Mouse (Mus musculus): ENCODE measurements around the gene Atp2c1.
A peak's percentile ranks its signal among the peaks of the same experiment; 100 is the strongest.

Gene Atp2c1

GRCm38 (mm10) chr9:105484338-105485084 is 42.6 kb downstream of the Atp2c1 start:
- peak; percentile 94 for DNase-seq

- no peak for DNase-seq
These were observed 43.2 kb downstream of the Atp2c1 start for GRCm38 (mm10) chr9:105483880-105484279.

- DNase-seq: no peak
These were observed 44.2 kb downstream of the Atp2c1 start for GRCm38 (mm10) chr9:105482715-105483510.

- no peak for DNase-seq
These were observed 45.0 kb downstream of the Atp2c1 start for GRCm38 (mm10) chr9:105482070-105482469.

DNA sequence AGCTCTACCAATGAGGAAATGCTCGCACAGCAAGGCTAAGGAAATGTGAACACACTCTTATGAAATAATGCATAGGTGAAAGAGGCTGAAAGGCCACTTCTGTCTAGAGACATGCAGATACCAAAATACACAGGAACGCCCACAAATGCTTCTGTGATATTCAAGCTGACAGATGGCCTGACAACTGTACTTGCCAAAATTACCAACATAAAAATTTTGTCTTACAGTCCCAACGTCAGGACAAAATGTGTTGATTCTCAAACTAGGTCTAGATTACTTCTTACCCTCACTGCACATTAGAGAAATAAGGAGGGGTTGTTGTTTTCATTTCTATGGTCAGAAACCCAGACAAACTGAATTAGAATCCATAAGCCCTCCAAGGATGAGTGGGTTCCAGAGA is 51.0 kb downstream of the Atp2c1 start:
- DNase-seq: no peak

- DNase-seq: no peak
These were observed 52.2 kb downstream of the Atp2c1 start for GRCm38 (mm10) chr9:105474910-105475309.

DNA sequence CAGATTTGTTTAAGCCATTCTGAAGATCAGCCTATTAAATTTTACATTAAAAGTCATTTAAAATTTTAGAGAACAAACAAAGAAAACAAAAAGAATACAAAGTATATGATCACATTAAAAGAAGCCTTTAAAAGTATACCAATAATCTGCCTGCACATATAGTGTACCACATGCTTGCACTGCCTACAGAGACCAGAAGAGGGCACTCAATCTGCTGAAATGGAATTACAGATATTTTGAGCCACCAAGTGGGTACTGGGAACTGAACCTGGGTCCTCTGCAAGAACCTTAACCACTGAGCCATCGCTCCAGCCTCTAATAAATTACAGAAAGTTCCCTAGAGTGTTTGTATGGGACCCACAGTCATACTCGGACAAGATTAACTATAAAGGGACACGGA is 59.3 kb downstream of the Atp2c1 start:
- no peak for DNase-seq

DNA sequence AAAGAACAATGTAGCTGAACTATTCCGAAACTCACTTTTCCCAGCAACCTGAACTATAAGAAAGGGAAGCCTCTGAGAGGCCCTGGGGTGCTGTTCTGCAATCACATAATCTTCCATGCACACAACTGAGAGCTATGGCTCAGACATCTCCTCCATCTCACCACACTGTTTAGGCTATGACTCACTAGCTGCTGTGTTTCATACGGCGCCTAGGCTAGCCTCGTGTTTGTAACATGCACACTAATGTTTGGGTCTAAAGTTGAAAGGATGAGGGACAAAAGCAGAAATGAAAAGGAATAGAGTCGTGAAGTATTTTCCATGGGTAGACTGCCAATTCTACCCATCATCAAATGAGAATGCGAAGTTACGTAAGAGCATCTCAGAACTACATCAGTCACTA is 65.6 kb downstream of the Atp2c1 start:
- DNase-seq: no peak

GRCm38 (mm10) chr9:105459032-105459431 is 68.1 kb downstream of the Atp2c1 start:
- peak; percentile 92 for DNase-seq

DNA sequence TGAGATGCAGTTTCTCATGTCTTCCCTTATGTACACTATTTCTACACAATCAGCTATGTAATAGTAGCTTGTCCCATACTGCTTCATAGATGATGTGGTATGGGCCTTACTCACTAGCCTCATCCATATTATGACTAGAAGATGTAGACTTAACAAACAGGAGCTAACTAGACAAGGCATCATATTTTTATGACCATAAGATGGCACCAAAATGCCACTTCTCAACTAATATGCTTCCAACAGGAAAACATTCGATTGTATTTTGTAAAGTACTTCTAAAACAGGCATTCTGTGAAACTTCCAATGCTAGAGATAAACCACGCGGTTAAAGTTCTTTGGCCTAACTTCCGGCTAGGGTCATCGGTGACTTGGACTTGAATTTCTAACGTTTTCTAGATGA is 118.6 kb downstream of the Atp2c1 start:
- no peak for DNase-seq

- peak; percentile 99 for DNase-seq
These were observed 131.9 kb downstream of the Atp2c1 start, which contains the start of the genes Aste1 and Nek11 for GRCm38 (mm10) chr9:105395218-105395627. TSS of gene Aste1 (plus strand) at chr9:105395392. TSS of gene Nek11 (minus strand) at chr9:105395524.

DNA sequence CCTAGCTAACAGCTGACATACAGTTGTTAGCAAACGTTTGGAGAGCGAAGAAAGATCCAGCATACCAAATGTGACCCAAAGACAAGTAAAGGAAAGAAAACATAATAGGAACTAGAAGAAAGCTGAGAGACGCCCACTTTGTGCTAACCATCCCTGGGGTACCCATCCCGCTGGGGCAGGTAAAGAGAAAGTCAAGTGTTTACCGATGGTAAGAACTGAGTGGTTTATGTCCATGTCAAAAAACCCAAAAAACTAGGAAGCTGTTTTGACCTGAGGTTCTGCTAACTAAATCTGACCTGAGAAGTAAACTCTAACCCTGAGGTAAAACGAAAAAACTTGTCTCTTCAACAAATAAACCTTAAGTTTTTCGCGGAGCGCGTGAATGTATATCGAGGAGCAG is 132.4 kb downstream of the Atp2c1 start:
- no peak for DNase-seq

DNA sequence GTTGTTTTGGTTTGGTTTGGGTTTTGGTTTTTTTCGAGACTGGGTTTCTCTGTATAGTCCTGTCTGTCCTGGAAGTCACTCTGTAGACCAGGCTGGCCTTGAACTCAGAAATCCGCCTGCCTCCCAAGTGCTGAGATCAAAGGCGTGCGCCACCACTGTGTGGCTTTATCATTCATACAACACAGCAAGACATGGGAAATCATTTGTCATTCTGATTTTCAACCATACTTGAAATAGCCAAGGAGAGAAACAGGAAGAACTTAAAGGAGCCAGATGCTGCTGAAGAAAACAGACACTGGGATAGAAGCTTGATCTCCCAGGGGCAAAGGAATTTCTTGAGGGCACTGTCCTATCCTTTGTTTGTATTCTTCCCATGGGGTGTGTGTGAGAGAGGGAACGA is 136.5 kb downstream of the Atp2c1 start:
- DNase-seq: no peak

- DNase-seq: peak; percentile 90
These were observed 137.8 kb downstream of the Atp2c1 start for GRCm38 (mm10) chr9:105389289-105389688.

GRCm38 (mm10) chr9:105387403-105387802 is 139.7 kb downstream of the Atp2c1 start:
- no peak for DNase-seq

DNA sequence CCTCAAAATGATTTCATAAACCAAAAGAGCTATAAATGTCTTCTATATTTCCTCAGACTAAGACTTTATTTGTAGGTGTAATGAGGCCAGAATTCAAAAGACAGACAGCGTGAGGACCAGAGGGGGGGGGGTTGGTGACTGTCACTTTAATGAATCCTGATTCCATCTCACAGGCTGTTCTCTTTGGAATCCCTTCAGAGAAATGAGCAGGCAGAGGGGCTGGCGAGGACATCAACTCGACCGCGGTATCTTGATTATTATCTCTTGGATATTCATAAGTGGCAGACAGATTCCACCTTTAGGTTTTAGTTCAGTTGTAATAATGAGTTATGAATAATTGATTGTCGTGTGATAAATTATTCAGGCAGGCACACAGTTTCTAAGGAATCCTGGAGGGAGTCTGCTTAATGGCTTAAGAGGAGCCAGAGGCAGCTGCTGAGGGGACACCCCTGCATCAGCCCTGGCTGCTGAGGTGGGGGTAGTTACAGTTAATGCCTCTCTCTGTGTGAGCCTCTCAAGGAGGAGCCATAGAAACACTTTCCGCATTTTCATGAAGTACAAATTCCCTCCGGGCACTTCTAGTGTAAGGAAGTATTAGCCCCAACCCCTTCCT is 147.5 kb downstream of the Atp2c1 start:
- DNase-seq: peak; percentile 24

DNA sequence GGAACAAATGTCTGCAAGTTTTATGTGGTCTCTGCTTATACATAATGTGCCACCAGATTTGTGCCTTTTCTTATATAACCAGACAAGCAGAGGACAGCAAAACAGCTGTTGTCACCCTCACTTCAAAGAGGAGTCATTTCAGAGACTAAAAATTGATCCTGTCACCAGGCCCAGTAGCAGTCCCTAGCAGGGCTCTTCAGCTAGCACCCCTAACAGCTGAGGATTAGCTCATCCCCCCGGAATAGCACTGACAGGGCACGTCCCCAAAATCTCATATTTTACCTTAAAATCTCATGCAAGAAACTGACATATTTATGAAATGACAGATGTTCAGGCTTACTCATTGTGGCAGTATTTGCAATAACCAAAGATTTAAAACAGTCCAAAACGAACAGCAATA is 149.5 kb downstream of the Atp2c1 start:
- peak; percentile 14 for DNase-seq

- DNase-seq: peak; percentile 84
These were observed 150.1 kb downstream of the Atp2c1 start for GRCm38 (mm10) chr9:105376954-105377530.

GRCm38 (mm10) chr9:105376411-105376810 is 150.7 kb downstream of the Atp2c1 start:
- DNase-seq: peak; percentile 25

GRCm38 (mm10) chr9:105374361-105374760 is 152.8 kb downstream of the Atp2c1 start:
- DNase-seq: no peak

GRCm38 (mm10) chr9:105368605-105369004 is 158.5 kb downstream of the Atp2c1 start:
- no peak for DNase-seq

- DNase-seq: no peak
These were observed 160.9 kb downstream of the Atp2c1 start for GRCm38 (mm10) chr9:105366199-105366598.

DNA sequence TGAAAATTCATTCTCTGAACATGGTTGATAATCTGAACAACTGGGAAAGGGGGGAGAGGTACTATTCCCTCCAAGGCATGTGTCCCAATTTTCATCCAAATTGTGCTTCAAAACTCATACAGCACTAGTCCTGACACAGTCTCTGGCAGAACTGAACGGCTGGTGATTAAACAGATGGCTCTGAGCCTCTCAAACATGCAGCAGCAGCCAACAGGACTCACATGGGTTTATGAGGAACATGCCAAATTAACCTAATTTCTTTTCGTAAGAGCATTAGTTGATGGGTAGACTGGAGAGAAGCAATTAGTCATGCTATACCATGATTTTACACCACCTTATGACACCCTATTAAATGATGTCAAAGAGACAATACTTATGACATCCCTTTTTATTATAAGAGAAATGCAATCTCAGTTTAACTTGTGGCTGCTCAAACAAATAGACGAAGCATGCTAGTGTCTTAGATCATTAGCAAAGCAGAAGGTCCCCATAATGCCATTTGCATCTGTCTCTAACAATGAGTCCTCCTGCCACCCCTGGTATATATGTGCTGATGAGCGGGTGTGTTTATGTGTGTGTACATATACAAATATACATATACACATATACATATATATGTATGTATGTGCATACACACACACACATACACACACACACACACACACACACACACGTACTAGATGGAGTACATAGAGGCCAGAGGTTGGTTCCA is 163.4 kb downstream of the Atp2c1 start:
- no peak for DNase-seq

Data from heart, adult 11 months (tissue).